Mouse (Mus musculus): ENCODE data around the gene D630003M21Rik.
A peak's percentile ranks its signal among the peaks of the same experiment; 100 is the strongest.

Gene D630003M21Rik

DNA sequence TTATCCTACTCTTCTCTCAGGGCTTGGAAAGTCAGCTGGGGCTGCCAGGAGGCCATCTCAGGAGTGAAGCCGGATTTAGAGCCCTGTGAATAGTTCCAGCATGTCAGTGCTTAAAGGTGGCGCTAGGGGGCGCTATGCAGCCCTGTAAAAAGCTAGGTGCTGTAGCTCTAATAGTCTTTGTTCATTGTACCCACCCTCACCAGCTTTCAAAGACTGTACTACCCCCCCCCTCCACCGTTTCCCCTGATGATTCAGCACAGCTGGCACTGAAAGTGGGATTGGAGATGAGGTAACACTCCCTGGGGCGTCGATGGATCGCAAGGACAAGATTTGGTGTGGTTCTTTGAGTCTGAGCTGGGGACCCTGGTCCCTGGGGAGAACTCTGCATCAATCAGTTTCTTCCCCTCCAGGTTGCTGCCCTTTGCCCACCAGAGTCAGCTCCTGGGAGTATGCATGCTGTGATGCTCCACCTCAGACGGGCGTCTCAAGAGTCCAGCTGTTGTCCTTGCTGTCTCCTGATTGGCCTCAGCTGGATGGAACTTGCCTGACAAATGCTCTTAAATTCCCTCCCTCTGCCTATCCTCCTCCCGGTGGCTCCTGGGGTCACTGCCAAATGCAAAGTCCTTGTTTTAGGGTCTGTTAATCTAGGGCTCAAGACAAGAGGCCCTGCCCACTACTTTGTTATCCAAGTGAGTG is 33.9 kb downstream of the D630003M21Rik start:
- DNase-seq (ENCODE audit: low spot score): peak; percentile 39

DNA sequence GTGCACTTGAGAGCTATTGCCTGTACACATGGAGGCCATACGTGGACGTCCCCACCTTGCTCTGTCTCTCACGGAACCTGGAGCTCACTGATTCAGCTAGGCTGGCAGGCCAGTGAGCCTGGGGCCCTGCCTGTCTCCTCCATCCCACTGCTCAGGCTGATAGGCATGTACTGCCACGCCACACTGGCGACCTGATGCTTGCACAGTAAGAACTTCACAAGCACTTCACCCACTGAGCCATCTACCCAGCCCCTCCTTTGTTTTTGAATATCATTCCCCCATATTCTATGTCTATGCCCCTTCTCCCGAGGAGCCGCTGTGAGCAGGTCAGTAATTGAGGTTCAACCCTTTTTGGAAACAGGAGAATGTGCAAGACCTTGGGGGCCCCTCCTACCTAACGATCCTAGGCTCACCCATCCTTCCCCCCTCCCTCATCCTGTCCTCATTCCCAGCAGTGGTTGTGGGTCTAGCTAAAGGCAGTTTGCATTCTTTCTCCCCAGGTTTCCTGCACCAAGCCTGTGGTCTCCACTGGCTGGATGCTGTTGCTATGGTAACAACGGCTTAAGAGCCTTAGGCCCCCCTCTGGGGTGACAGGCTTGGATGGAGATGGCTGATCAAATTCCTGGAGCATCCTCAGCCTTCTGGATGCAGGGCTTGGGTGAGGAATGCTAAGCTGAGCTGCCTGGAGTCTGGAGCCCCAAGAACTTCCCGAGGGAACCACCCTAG is 35.2 kb downstream of the D630003M21Rik start:
- no peak for DNase-seq (ENCODE audit: low spot score)

DNA sequence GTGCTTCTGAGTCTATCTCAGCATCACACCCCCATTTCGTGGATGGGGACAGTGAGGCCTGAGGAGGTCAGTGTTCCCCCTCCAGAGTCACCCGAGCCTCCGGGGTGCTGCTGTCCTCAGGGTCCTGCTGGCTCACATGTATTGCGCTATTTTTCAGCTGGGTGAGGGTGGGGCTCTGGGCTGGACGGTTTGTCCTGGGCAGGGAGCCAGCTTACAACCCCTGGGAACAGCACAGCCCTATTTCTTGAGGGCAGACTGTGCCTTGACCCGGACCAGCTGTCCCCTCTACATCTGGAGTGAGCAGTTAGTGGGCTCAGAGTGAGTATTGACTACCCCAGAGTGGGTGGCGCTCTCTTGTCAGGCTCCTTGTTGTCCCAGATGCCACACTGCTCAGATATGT is 37.9 kb downstream of the D630003M21Rik start:
- DNase-seq (ENCODE audit: low spot score): no peak

DNA sequence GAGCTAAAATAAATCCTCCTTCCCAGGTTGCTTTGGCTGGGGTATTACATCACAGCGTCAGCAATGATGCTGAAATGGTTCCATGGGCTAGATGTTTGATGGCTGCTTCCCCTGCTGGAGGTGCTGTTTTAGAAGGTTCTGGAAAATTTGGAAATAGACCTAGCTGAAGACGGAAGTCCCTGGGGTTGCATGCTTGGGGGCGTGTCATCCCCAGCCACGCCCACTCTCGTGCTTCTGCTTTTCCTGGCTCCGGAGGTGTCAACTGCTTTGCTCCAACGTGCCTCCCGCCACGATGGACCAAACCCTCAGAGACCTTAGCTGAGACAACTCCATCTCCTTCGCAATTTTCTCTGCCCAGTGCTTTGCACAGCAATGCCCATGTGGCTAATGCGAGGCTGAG is 39.6 kb downstream of the D630003M21Rik start:
- no peak for DNase-seq (ENCODE audit: low spot score)

DNA sequence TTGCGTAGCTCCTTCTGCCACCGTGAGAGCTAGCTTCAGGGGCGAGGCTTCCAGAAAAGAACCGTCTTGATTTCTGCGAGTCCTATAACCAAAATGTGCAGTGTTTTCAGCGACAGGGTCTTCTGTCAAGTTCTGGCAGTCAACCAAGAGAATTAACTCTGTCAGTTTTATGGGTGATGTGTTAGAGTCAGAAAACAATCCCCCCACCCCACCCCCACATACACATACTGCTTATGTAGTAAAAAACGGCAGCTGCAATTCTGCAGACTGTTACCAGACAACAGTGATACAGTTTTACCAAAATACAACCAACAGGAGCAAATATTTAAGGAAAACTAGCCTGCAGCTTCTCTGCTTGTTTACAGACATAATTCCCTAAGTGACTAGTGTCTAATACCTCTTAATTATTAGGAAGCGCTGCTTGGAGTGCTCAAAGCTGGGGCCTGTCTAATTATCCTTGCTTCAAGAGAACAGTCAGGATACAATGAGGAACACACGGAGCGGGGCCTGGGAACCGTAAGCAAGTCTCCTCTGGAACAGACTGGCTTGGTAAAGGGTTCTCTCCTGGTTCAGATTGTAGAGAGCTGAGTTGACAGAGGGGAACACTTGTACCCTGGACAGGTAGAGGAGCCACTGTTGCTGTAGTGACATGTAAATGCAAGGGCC is 42.7 kb downstream of the D630003M21Rik start:
- DNase-seq (ENCODE audit: low spot score): no peak

DNA sequence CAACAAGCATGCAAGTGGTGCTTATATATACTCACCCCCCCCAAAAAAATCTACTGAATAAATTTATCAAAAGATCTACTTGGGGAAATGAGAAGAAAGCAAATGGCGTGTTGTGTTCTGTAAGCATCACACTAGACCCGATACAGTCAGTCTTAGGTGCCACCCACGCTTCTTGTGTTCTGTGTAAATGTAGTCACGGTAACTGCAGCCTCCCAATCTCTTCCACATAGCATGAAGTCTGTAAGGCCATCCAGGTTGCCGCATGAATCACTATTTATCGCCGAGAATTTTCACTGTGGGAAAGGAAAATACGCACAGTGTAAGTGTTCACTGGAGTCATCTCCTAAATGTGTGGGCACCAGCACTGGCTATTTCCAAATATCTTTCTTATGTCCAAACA is 45.8 kb downstream of the D630003M21Rik start:
- DNase-seq (ENCODE audit: low spot score): no peak

DNA sequence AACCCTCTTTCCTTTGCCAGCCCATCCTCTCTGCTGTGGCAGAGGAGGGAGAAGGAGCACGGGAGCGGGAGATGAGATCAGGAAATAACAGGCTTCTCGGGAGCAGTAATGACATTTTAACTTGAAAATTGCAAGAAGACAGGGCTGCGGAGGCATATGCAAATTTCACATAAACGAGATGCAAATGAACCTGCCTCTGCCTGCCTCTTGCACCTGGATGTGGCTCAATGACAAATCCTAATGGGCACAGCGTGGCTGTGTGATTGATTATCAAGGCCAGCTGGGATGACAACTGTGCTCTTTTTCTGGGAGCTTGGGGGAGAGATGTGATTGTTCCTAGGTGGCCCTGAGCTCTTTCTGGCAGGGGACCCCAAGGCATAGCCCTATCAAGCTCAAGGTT is 47.1 kb downstream of the D630003M21Rik start:
- DNase-seq (ENCODE audit: low spot score): no peak

DNA sequence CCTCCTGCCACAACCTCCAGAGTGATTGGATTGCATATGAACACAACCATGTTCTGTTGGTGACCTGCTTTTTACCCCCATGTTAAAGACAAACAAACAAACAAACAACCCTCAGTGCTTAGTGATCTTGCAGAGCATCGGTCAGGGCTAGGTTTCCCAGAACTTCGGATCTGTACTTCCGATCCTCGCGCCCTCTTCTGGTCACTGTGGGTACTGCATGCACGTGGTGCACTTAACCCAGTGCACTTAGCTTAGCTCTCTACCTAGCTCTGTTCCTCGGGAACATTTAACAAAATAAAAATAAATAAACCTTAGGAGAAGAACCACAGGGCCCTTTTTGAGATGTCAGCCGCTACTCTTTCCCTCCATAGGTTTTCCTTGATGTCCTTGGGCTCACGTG is 48.2 kb downstream of the D630003M21Rik start:
- DNase-seq (ENCODE audit: low spot score): peak; percentile 56

DNA sequence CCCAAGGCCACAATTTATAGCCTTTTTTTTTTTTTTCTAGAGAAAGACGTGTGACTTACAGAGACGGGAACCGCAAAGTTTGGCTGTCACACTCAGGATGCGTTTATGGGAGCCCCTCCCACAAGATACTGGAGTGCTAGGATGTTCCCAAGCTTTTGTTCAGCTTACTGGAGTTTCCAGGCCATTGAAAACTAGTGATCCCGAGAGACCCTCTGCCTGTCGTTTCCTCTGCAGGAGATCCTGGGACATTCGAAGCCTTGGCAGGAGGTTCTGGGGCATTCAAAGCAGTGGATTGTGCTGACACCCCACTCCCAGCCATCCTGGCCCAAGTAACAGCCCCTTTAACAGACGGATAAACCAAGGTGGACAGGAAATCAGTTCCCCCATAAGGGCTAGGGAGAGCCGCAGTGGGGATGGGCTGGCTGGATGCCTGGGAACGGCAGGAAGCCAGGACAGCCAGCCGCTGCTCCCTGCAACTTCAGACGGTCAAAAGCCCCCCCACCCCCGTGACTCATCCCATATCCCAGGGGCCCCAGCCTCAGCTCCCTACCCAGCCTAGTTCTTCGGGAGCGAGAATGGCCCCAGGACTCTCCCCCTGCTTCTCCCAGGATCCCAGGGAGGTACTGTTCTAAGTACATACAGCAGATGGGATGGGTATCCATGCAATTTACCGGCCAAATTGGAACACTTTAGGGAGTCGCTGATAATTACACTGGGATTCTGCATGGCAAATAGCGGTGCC is 49.5 kb downstream of the D630003M21Rik start:
- DNase-seq (ENCODE audit: low spot score): no peak

DNA sequence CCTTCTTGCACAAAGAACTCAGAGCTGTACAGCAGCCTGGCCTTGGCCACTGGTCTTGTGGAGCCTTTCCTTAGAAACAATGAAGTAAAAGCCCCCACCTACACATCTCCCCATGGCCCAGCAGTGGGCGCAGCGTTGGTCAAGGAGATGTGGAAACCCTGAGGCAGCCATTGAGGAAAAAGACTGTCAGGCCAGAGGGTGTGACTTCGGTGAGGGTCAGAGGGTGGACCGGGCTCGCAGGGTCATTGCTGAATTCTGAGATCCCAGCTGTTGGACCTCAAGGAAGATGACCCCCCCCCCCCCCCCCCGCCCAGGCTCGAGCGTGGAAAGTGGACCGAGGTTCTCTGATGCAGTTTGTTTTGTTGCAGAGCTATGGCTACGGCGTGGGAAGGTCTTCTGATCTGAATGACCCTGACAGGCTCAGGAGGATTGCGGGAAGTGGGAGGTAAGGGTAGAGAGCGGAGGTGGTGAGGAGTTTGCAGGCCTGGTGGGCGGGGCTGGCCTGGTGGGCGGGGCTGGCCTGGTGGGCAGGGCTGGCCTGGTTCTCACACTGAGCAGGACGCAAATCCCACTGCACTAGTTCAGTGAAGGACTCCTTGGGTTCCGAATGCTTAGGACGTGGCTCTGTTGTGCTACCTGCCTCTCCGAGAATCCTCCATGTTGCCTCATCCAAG is 50.2 kb downstream of the D630003M21Rik start:
- DNase-seq (ENCODE audit: low spot score): peak; percentile 76

DNA sequence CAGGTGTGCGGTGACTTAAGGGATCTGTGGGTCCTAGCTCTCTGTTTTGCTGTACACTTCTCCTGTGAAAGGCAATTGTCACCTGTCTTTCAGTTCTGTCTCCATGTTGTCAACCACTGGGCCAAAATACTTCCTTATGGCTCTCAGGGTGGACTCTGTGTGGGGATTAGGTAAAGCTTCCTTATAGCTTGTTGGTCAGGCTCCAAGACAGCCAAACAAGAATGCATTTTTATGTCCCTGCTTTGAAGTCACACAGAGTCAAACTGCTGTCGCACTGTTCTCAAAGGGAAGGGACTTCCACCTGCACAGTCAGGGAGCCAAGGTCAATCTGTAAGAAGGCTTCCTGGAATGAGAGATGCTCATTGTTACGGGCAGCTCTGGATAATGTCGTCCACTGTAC is 50.9 kb downstream of the D630003M21Rik start:
- no peak for DNase-seq (ENCODE audit: low spot score)

DNA sequence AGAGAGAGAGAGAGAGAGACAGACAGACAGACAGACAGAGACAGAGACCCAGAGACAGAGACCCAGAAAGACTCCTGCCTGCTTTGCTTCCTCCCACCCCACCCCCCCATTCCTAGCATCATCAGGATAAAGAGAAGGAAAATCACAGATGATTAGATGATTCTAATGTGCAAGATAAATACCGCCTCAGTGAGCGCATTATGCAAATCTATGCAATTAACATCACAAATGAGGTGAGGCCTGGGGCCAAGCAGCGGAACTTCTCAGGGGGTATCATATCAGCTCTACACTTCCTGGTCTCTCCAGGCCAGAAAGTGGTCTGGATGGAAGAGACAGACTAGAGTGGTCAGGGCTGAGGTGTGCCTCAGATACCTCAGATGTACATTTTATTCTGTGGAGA is 51.4 kb downstream of the D630003M21Rik start:
- no peak for DNase-seq (ENCODE audit: low spot score)

DNA sequence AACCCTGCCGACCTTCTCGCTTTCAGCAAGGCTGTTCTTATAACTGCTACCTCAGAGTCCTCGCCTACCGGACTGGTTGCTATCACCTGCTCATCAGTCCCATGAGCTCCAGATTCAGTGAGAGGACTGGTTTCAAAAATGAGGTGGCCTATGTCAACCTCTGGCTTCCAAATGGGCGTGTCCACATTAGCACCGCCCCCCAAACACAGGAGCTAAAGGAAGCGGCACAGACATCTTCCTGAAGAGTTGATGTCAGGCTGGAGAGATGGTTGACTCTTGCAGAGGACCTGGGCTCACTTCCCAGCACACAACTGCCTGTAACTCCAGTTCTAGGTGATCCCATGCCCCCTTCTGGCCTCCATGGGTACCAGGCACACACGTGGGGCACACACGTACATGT is 52.3 kb downstream of the D630003M21Rik start:
- DNase-seq (ENCODE audit: low spot score): no peak

DNA sequence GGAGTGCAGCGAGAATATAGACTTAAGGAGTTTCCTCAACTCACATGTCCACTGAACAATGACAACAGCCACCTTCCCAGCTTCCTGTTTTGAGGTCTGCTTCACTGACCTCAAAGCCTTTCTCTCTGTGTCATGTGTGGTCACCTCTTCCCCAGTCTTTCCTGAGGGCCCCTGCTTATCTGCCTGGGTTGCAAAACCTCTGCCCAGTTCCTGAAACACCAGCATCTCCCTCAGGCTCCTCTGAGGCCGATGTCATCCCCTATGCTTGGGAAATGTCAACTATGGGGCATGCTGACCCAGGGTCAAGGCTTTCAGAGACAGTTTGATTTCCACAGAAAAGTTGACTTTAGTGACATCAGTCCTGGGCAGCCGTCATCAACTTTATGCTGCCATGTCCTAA is 53.6 kb downstream of the D630003M21Rik start:
- no peak for DNase-seq (ENCODE audit: low spot score)

DNA sequence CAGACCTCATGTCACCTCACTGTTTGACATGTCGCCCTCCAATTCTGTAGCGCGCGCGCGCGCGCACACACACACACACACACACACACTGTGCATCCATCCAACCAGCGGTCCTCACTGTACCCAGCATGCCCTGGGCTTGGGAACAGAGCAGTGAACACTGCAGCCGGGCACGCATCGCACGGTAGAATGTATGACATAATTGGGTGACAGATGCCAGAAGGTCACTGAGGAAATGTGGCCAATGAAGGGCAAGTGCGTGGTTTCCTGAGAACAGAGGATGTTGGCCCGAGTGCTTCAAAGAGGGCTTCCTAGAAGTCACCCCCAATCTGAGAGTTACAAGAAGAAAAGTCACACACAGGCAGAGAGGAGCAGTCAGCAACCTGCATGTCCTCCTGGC is 54.1 kb downstream of the D630003M21Rik start:
- DNase-seq (ENCODE audit: low spot score): no peak

DNA sequence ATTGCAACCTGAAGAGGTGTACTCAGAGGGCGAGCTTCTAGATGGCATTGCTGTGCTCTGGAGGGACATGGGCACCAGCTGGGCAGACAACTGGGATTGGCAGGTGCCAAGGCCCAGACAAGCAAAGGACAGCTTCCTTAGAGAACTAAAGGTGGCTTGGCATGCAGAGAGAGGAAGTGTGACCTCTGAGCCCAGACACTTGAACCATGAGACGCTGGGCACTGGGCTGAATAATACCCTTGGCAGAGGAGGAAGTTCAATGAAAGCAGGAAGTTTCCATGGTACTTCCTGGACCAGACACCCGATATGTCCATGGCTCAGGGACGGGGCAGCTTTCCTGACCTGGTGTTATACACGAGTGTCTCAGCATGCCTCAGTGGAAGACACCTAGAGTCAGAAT is 54.6 kb downstream of the D630003M21Rik start:
- no peak for DNase-seq (ENCODE audit: low spot score)

DNA sequence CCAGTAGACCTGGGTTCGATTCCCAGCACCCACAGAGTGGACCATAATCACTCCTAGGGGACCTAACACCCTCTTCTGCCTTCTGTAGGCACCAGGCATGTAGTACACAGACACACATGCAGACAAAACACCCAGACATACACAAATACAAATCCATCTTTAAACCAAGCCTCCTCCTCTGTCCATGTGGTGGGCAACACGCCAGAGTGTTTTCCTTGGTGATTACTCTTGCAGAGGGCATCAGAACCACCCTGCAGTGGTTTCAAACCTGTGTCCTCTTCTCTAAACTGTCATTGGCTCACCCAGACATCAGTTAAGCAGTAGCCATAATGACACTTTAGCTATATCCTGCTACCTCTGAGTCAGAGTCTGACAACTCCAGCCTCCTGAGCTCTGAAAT is 58.6 kb downstream of the D630003M21Rik start:
- DNase-seq (ENCODE audit: low spot score): no peak

DNA sequence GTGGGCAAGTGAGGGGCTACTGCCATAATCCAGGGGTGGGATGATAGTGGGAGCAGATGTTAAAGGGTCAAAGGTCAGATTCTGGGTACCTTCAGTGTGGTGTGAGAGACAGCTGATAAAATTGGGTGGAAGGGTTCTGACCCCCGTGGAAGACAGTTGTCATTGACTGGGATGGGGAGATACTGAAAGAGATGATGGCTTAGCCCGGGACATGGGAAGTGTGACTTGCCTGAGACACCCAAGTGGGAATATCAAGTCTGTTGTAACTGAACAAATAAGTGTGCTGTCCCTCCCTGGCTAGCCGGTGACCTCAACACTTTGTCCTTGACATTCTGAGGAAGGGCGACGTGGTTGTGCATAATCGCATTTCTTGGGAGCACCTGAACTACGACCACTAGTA is 59.3 kb downstream of the D630003M21Rik start:
- DNase-seq (ENCODE audit: low spot score): no peak

DNA sequence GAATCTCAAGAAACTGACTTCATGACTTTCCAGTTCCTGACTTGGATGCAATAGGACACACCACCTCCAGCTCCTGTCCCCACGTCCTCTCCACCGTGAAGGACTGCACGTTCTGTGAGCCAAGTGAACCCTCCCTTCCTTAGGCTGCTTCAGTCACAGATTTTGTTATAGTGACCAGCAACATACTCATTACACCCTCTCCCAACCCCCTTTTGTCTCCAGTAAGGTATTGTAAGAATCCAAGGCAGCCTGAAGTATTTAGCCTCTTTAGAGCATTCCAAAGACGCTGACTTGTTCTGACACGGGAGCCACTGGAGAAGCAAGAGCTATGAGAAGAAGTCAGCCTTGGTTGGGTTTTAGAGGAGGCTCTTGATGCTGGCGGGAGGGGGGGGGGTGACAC is 59.7 kb downstream of the D630003M21Rik start:
- DNase-seq (ENCODE audit: low spot score): no peak

DNA sequence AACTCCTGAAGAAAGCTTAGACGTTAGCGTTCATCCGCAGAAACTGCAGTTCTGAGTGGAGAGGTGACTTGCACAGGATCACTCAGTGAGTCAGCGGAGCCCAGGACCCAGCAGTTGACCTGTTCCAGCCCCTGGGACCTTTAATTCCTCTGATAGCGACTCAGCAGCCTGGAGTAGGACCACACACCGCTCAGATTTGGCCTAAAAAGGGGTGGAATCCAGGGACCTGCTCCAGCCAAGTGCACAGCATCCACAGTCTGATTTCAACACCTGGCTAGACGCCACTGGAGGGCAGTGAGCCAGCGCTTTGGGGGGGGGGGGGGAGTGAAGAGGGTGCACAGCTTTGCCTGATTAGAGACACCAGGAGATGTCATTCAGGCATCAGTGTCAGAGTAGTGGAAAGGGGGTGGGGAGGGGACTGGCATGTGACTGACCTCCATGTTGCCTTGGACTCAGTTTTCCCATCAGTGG is 60.2 kb downstream of the D630003M21Rik start:
- DNase-seq (ENCODE audit: low spot score): peak; percentile 49

DNA sequence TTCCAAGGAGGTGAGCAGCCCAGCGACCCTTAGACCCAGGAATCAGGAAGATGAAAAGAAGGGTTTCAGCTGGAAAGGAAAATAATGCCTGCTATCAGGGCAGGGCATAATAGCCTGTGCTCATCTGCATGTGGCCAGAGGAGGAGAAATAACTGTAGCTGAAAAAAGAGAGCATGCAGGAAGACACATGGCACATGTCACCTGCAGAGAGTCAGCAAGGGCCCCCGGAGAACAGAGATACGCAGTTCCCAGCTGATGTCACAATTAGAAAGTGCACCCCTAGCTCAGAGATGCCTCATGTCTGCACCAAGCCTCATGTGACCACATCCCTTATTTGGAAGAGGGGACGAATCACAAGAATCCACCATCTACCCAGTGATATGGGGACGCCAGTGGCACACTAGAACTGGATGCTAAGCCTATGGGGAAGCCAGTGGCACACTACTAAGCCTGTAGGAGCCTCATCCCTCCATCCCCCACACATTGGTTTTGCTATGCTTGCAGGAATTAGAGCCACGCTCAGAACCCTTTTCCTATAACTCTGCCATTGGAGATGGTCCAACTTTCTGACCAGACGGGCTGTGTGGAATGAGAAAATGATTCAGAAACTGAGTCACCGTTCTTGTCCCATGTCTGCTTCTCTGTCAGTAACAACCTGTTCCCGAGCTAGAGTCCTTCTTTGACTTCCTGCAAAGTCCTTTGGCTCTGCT is 61.4 kb downstream of the D630003M21Rik start:
- no peak for DNase-seq (ENCODE audit: low spot score)
